Mouse (Mus musculus) liver, embryonic 16.5 days (tissue): Measurements from ENCODE around the gene Hes2. TPM values are rescaled to one million over a fixed set of nuclear protein-coding genes. Genes with fewer than 3 reads are reported as not detected.
A peak's percentile ranks its signal among the peaks of the same experiment; 100 is the strongest.

Experiments
- ATAC-seq: fragments of 200-750 bp; cut with Nextera tagmentation; 2 replicates; pipeline ENCODE4 v1.8.0; 2017; ENCODE audit warnings: low read depth, mild to moderate bottlenecking, moderate number of reproducible peaks, moderate library complexity
- H3K27ac ChIP-seq: fragments of 300-500 bp; sonication (generic); 2 replicates; pipeline ENCODE4 v1.5.1; 2014; ENCODE audit warnings: mild to moderate bottlenecking, low read length
- H3K27me3 ChIP-seq: fragments of 300-500 bp; sonication (generic); 2 replicates; pipeline ENCODE4 v1.6.1; 2014; ENCODE audit warnings: low read depth, low read length, mixed read lengths; ENCODE audit not compliant: control insufficient read depth, insufficient read depth
- H3K36me3 ChIP-seq: fragments of 300-500 bp; sonication (generic); 2 replicates; pipeline ENCODE4 v1.6.1; 2014; ENCODE audit warnings: mild to moderate bottlenecking; ENCODE audit not compliant: control insufficient read depth, insufficient read depth
- H3K4me1 ChIP-seq: fragments of 300-500 bp; sonication (generic); 2 replicates; pipeline ENCODE4 v1.6.1; 2014; ENCODE audit warnings: low read depth, low read length, mixed read lengths; ENCODE audit not compliant: control insufficient read depth
- H3K4me2 ChIP-seq: fragments of 300-500 bp; sonication (generic); 2 replicates; pipeline ENCODE4 v1.6.1; 2014; ENCODE audit warnings: low read depth, low read length, mixed read lengths
- H3K4me3 ChIP-seq: fragments of 300-500 bp; sonication (generic); 2 replicates; pipeline ENCODE4 v1.5.1; 2014; ENCODE audit warnings: low read depth, mild to moderate bottlenecking, low read length
- H3K9ac ChIP-seq: fragments of 300-500 bp; sonication (generic); 2 replicates; pipeline ENCODE4 v1.6.1; 2014; ENCODE audit warnings: low read depth, low read length
- H3K9me3 ChIP-seq: fragments of 300-500 bp; sonication (generic); replicated peaks from 2 replicates; pipeline ENCODE4 v1.6.1; 2016; ENCODE audit warnings: low read length; ENCODE audit not compliant: control insufficient read depth
- WGBS: fragments of 180-500 bp; shearing (Covaris S2); extraction: QIAGEN DNeasy Blood & Tissue Kit; methylation state at CpG from one replicate; pipeline ENCODE4 v1.1.7; 2014; ENCODE audit not compliant: insufficient replicate concordance; 5-methylcytosine and 5-hydroxymethylcytosine counted together
- polyA plus RNA-seq: library from polyadenylated mRNA; unstranded; fragments of >200 nt; fragmentation: Nextera tagmentation; extraction: Ambion mirVana; gene quantifications from 2 replicates; pipeline ENCODE4 v1.2.1, GENCODE M21; 2015

The Hes2 gene
- polyA plus RNA-seq, 1 experiment from 2014 or later, result not detected

GRCm38 (mm10) chr4:152120311-152121182 lies 38.1 kb upstream of the Hes2 start:
- Histone ChIP-seq H3K9ac (no peak overlapping the region), H3K9me3 (no peaks in the 10 kb centered on the region), H3K4me1 (peaks cover 9% of the 10 kb centered on the region), H3K4me3 (0 out of 2 replicates have a peak overlapping the region, but pooled peaks have one; percentile 16), H3K27me3 (peaks cover 100% of the 10 kb centered on the region), H3K27ac (no peak overlapping the region), H3K4me2 (peak overlapping the region; percentile 22), H3K36me3 (no peaks in the 10 kb centered on the region)
- no peak for ATAC-seq
- WGBS, result 4% methylated on average over 31 of the region's 31 CpGs

GRCm38 (mm10) chr4:152121183-152121505 lies 37.5 kb upstream of the Hes2 start:
- H3K4me3 ChIP-seq, result no peak overlapping the region
- WGBS, result under 1% methylated on average over 12 of the region's 12 CpGs
- ATAC-seq, result no peak

GRCm38 (mm10) chr4:152124361-152124961 lies 34.2 kb upstream of the Hes2 start:
- H3K4me1 ChIP-seq, result peaks cover 5% of the 10 kb centered on the region
- H3K27me3 ChIP-seq, result peaks cover 100% of the 10 kb centered on the region
- ATAC-seq, result no peak
- no peaks in the 10 kb centered on the region for H3K36me3 ChIP-seq
- no peak overlapping the region for H3K4me3 ChIP-seq
- H3K4me2 ChIP-seq, result no peak overlapping the region
- 9% methylated on average over 13 of the region's 13 CpGs for WGBS
- H3K27ac ChIP-seq, result no peak overlapping the region
- H3K9me3 ChIP-seq, result no peaks in the 10 kb centered on the region
- H3K9ac ChIP-seq, result no peak overlapping the region

More at GRCm38 (mm10) chr4:152121183-152121505, 37.5 kb upstream of the Hes2 start:
- Histone ChIP-seq H3K4me2 (no peak overlapping the region), H3K9me3 (no peaks in the 10 kb centered on the region), H3K4me1 (peaks cover 5% of the 10 kb centered on the region), H3K27me3 (peaks cover 100% of the 10 kb centered on the region), H3K27ac (no peak overlapping the region), H3K9ac (no peak overlapping the region), H3K36me3 (no peaks in the 10 kb centered on the region)

GRCm38 (mm10) chr4:152125161-152126025 lies 33.3 kb upstream of the Hes2 start:
- ATAC-seq, result no peak
- peaks cover 4% of the 10 kb centered on the region for H3K4me1 ChIP-seq
- no peak overlapping the region for H3K27ac ChIP-seq
- no peaks in the 10 kb centered on the region for H3K36me3 ChIP-seq
- H3K4me3 ChIP-seq, result peak overlapping the region; percentile 4; the same call in 1 of the 2 replicates
- WGBS, result 10% methylated on average over 56 of the region's 56 CpGs
- peak overlapping the region; percentile 18; the same call in 1 of the 2 replicates for H3K4me2 ChIP-seq
- H3K9me3 ChIP-seq, result no peaks in the 10 kb centered on the region
- H3K27me3 ChIP-seq, result peaks cover 100% of the 10 kb centered on the region
- no peak overlapping the region for H3K9ac ChIP-seq

GRCm38 (mm10) chr4:152126026-152126920 lies 32.4 kb upstream of the Hes2 start:
- no peak for ATAC-seq
- no peak overlapping the region for H3K4me2 ChIP-seq

GRCm38 (mm10) chr4:152127884-152128283 lies 30.8 kb upstream of the Hes2 start:
- no peak overlapping the region for H3K27ac ChIP-seq
- no peak overlapping the region for H3K4me2 ChIP-seq
- H3K4me3 ChIP-seq, result no peak overlapping the region
- peaks cover 100% of the 10 kb centered on the region for H3K27me3 ChIP-seq
- WGBS, result 75% methylated on average over 11 of the region's 11 CpGs
- H3K36me3 ChIP-seq, result no peaks in the 10 kb centered on the region
- H3K9me3 ChIP-seq, result no peaks in the 10 kb centered on the region
- no peak for ATAC-seq
- peaks cover 14% of the 10 kb centered on the region for H3K4me1 ChIP-seq
- no peak overlapping the region for H3K9ac ChIP-seq

More at GRCm38 (mm10) chr4:152126026-152126920, 32.4 kb upstream of the Hes2 start:
- Histone ChIP-seq H3K27ac (no peak overlapping the region), H3K4me3 (peak overlapping the region; percentile 4; the same call in 1 of the 2 replicates), H3K9me3 (no peaks in the 10 kb centered on the region), H3K27me3 (peaks cover 100% of the 10 kb centered on the region), H3K36me3 (no peaks in the 10 kb centered on the region), H3K4me1 (peaks cover 9% of the 10 kb centered on the region), H3K9ac (no peak overlapping the region)
- 12% methylated on average over 65 of the region's 65 CpGs for WGBS

GRCm38 (mm10) chr4:152128784-152129183 lies 29.9 kb upstream of the Hes2 start:
- Histone ChIP-seq H3K4me3 (no peak overlapping the region), H3K27ac (no peak overlapping the region), H3K4me2 (no peak overlapping the region), H3K36me3 (no peaks in the 10 kb centered on the region), H3K4me1 (peaks cover 14% of the 10 kb centered on the region), H3K27me3 (peaks cover 100% of the 10 kb centered on the region), H3K9ac (no peak overlapping the region), H3K9me3 (no peaks in the 10 kb centered on the region)
- peak; percentile 11 for ATAC-seq
- 56% methylated on average over 5 of the region's 5 CpGs for WGBS

GRCm38 (mm10) chr4:152129395-152129930 lies 29.2 kb upstream of the Hes2 start:
- no peak overlapping the region for H3K27ac ChIP-seq
- peaks cover 14% of the 10 kb centered on the region for H3K4me1 ChIP-seq
- no peak overlapping the region for H3K9ac ChIP-seq
- H3K4me2 ChIP-seq, result peak overlapping the region; percentile 25; the same call in 1 of the 2 replicates
- no peak for ATAC-seq
- H3K9me3 ChIP-seq, result no peaks in the 10 kb centered on the region
- 28% methylated on average over 13 of the region's 13 CpGs for WGBS
- H3K27me3 ChIP-seq, result peaks cover 100% of the 10 kb centered on the region
- H3K36me3 ChIP-seq, result no peaks in the 10 kb centered on the region
- H3K4me3 ChIP-seq, result no peak overlapping the region
